25 mouse cellular contexts compared by ENCODE assay signal in genomic region chr13:74066576-74066975, GRCm38 (mm10). TPM values are rescaled to one million over a fixed set of nuclear protein-coding genes. Genes with fewer than 3 reads are reported as not detected.
"Had no signal": no experiment of that assay in that cellular context is flagged by ENCODE, and none has a peak within 500 bp of the region (broad histone marks: within the 10 kb centered on the region; RNA-seq: fewer than 3 reads in every experiment).

No protein-coding gene starts in this region.

- H3K4me2 ChIP-seq: kidney, embryonic 15.5 days; limb, embryonic 12.5 days; limb, embryonic 15.5 days; lung, embryonic 14.5 days; midbrain, embryonic 12.5 days; midbrain, embryonic 15.5 days; neural tube, embryonic 12.5 days; neural tube, embryonic 15.5 days had no signal

- H3K27me3 ChIP-seq: kidney, embryonic 15.5 days; limb, embryonic 12.5 days; limb, embryonic 15.5 days; midbrain, embryonic 12.5 days; midbrain, embryonic 15.5 days; neural tube, embryonic 12.5 days; neural tube, embryonic 15.5 days had no signal

- H3K9ac ChIP-seq: kidney, embryonic 15.5 days; limb, embryonic 12.5 days; limb, embryonic 15.5 days; lung, embryonic 14.5 days; midbrain, embryonic 12.5 days; midbrain, embryonic 15.5 days; neural tube, embryonic 12.5 days; neural tube, embryonic 15.5 days had no signal

- H3K4me1 ChIP-seq: kidney, embryonic 15.5 days; limb, embryonic 12.5 days; limb, embryonic 15.5 days; midbrain, embryonic 12.5 days; midbrain, embryonic 15.5 days; neural tube, embryonic 12.5 days had no signal

- DNase-seq: kidney, adult 8-10 months; kidney, postnatal 10 days; kidney, postnatal 36 days; layer of hippocampus, postnatal 36 days; left cerebral cortex, postnatal 4 days; lung, embryonic 14.5 days; right cerebral cortex, adult 18-20 months; right cerebral cortex, postnatal 14 days; right cerebral cortex, postnatal 4 days; thymus, adult 2 months; thymus, postnatal 14 days; thymus, postnatal 4 days had no signal

- H3K4me3 ChIP-seq: kidney, embryonic 15.5 days; left cerebral cortex, adult 2 months; limb, embryonic 12.5 days; limb, embryonic 15.5 days; midbrain, embryonic 12.5 days; midbrain, embryonic 15.5 days; neural tube, embryonic 12.5 days; neural tube, embryonic 15.5 days had no signal

- ATAC-seq: lung, postnatal 0 days; midbrain, embryonic 15.5 days had no signal

- H3K9me3 ChIP-seq: kidney, embryonic 15.5 days; limb, embryonic 12.5 days; limb, embryonic 15.5 days; midbrain, embryonic 12.5 days; midbrain, embryonic 15.5 days; neural tube, embryonic 12.5 days; neural tube, embryonic 15.5 days had no signal

- H3K27ac ChIP-seq: kidney, embryonic 15.5 days; left cerebral cortex, adult 2 months; limb, embryonic 12.5 days; limb, embryonic 15.5 days; macrophage; midbrain, embryonic 12.5 days; midbrain, embryonic 15.5 days; neural tube, embryonic 12.5 days; neural tube, embryonic 15.5 days; stomach, postnatal 0 days had no signal

- H3K36me3 ChIP-seq: kidney, embryonic 15.5 days; limb, embryonic 12.5 days; limb, embryonic 15.5 days; midbrain, embryonic 12.5 days; midbrain, embryonic 15.5 days; neural tube, embryonic 12.5 days; neural tube, embryonic 15.5 days had no signal

RNA-seq across cellular contexts. Expression of gene Slc9a3, which starts 54.7 kb away (rescaled TPM):
- total RNA-seq: megakaryocyte, adult 5-6 weeks had no signal
- polyA plus RNA-seq: limb, embryonic 12.5 days; lung, postnatal 0 days; macrophage; stomach, embryonic 14.5 days had no signal
